Mouse (Mus musculus) megakaryocyte, embryonic 14.5 days (primary cell): ENCODE measurements at regions not wholly inside any gene's neighbourhood (a gene's known extent, or its start where the extent isn't known, plus 50 kb on each side); places are given as distances from the start of the nearest gene placed in this dataset.

Experiments
- FLI1 ChIP-seq: IDR thresholded peaks from 2 replicates; pipeline ENCODE4 v1.6.1; 2012; ENCODE audit warnings: low read length, inconsistent platforms, mixed read lengths
- GATA1 ChIP-seq: IDR thresholded peaks from 3 replicates; pipeline ENCODE4 v1.6.1; 2012; ENCODE audit warnings: mixed read lengths, low read length, inconsistent platforms, borderline replicate concordance

DNA sequence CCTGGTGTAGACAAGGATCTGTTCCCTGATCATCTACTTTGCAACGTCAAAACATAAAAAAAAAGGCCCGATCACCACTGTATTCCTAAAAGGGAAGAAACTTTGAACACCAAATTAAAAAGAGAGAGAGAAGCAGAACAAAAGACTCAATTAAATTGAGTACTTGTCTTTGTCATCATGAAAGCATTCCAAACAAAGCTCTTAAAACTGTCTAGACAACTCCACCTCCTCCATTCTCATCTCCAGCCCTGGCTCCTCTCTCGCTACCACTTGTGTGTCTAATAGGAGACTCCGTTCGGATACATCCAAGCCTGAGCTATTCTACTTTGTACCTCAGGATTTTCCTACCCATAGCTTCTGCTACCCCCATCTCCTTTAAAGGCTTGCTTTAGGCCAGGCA lies 159.8 kb downstream of the Prdm2 start:
- TF ChIP-seq FLI1 (no peak), GATA1 (no peak)
